Mouse (Mus musculus): ENCODE results near the gene Zscan4e. TPM values are rescaled to one million over a fixed set of nuclear protein-coding genes. Genes with fewer than 3 reads are reported as not detected.
"Not testable (repeated sequence)": the region's sequence is repeated elsewhere in the genome, so short reads cannot be mapped to it uniquely, and the experiment has no call there.

Zscan4e gene
- not detected in 2 replicates for polyA plus RNA-seq (2012; ENCODE audit: insufficient read depth, insufficient read length, low replicate concordance, missing spikeins)

DNA sequence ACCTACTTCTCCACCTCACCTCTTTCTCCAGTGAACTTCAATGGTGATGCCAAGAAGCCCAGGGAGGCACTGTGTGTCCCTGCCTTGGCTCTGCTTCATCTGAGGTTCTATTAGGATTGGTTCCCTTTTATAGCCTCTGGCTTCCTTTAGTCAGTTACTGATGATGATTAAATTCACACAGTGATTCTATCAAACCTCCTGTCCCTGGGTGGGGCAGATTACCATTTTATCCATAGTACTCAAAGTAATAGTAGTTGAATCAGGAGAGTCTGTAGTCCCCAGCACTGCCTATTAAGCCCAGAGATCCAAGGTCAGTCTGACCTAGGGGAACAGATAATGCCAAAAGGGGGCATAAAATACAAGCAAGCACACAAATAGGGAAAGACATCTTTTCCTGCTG is at the start of gene Zscan4e:
Gene Zscan4e (minus strand): TSS at position 101 of the 400 bp plus-strand sequence.
- H3K4me1 ChIP-seq (ENCODE audit: control insufficient read depth, insufficient read depth, low read length) = not testable (repeated sequence)

More for the DNA sequence above, at the start of gene Zscan4e:
- not testable (repeated sequence) for H3K27ac ChIP-seq (ENCODE audit: insufficient read depth, low read depth, low read length); H3K4me3 ChIP-seq (ENCODE audit: insufficient read depth, low read depth, low read length)

Other genes starting within 250 kb of the Zscan4e start
- not detected in 2 replicates for gene Zscan4-ps1, start 241.0 kb downstream of the Zscan4e start, polyA plus RNA-seq (2012; ENCODE audit: insufficient read depth, insufficient read length, low replicate concordance, missing spikeins)
- gene Zscan4d, start 144.5 kb downstream of the Zscan4e start, polyA plus RNA-seq (2012; ENCODE audit: insufficient read depth, insufficient read length, low replicate concordance, missing spikeins) = not detected in 2 replicates
- gene Zscan4f, start 87.2 kb upstream of the Zscan4e start, polyA plus RNA-seq (2012; ENCODE audit: insufficient read depth, insufficient read length, low replicate concordance, missing spikeins) = not detected in 2 replicates
- not detected in 2 replicates for gene Zscan4-ps2, start 203.6 kb upstream of the Zscan4e start, polyA plus RNA-seq (2012; ENCODE audit: insufficient read depth, insufficient read length, low replicate concordance, missing spikeins)

Data from olfactory bulb, adult 2 months (tissue).